Mouse (Mus musculus) spleen, postnatal 4 days (tissue): ENCODE results near the gene 1700040F15Rik.
"Not testable (repeated sequence)": the region's sequence is repeated elsewhere in the genome, so short reads cannot be mapped to it uniquely, and the experiment has no call there.

ENCODE experiments used
- DNase-seq, 2 experiments: peaks; one replicate each; pipeline ENCODE4 v3.0.0; 2022; ENCODE audit warnings: low spot score in 2 of 2

1700040F15Rik gene

GRCm38 (mm10) chrY:61101947-61102346 lies at the start of gene 1700040F15Rik:
1700040F15Rik (plus strand) TSS chrY:61102247.
- not testable (repeated sequence) for DNase-seq
